Comparison of ENCODE assay signal across 16 mouse cellular contexts in the genomic region with DNA sequence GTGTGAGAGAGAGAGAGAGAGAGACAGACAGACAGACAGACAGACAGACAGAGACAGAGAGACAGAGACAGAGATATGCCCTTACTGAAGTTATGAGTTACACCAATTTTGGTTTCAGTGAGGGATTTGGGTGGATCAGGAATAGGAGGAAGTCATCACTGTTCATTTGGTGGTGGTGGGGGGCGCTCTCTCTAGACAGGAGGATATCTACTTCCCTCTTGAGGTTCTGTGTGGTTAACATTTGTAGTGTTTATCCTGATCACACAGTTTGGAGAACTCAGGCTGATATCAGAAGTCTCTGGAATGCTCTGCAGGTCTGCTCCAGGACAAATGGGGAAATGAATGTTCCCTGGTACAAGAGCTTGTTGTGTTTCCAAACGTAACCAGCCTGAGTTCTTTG.
"Had no signal": no experiment of that assay in that cellular context is flagged by ENCODE, and none has a peak within 500 bp of the region (broad histone marks: within the 10 kb centered on the region; RNA-seq: fewer than 3 reads in every experiment).

No protein-coding gene starts in this region.

- H3K4me2 ChIP-seq: lung, embryonic 15.5 days; midbrain, embryonic 12.5 days; neural tube, embryonic 12.5 days had no signal

- H3K27me3 ChIP-seq: lung, embryonic 15.5 days; midbrain, embryonic 12.5 days; neural tube, embryonic 12.5 days had no signal

- DNase-seq: liver, postnatal 0 days; lung, adult 2 months; lung, postnatal 14 days; lung, postnatal 36 days; right cerebral cortex, postnatal 25 days; right cerebral cortex, postnatal 4 days; spleen, adult 18-20 months; thymus, adult 18-20 months; thymus, postnatal 14 days; thymus, postnatal 36 days had no signal

- H3K36me3 ChIP-seq: lung, embryonic 15.5 days; midbrain, embryonic 10.5 days; midbrain, embryonic 12.5 days; neural tube, embryonic 12.5 days had no signal

- H3K27ac ChIP-seq: lung, embryonic 15.5 days; macrophage; midbrain, embryonic 10.5 days; midbrain, embryonic 12.5 days; neural tube, embryonic 12.5 days had no signal

- ATAC-seq: liver, postnatal 0 days; lung, postnatal 0 days had no signal

- H3K9me3 ChIP-seq: lung, embryonic 15.5 days; midbrain, embryonic 10.5 days; midbrain, embryonic 12.5 days; neural tube, embryonic 12.5 days had no signal

- H3K9ac ChIP-seq: liver, postnatal 0 days; lung, embryonic 15.5 days; midbrain, embryonic 12.5 days; neural tube, embryonic 12.5 days had no signal

- H3K4me3 ChIP-seq: lung, embryonic 15.5 days; midbrain, embryonic 10.5 days; midbrain, embryonic 12.5 days; neural tube, embryonic 12.5 days had no signal

- H3K4me1 ChIP-seq: lung, embryonic 15.5 days; midbrain, embryonic 10.5 days; midbrain, embryonic 12.5 days; neural tube, embryonic 12.5 days had no signal
